Mouse (Mus musculus) heart, postnatal 25 days (tissue): Measurements from ENCODE around the gene Slc9a9. TPM values are rescaled to one million over a fixed set of nuclear protein-coding genes. Genes with fewer than 3 reads are reported as not detected.

ENCODE experiments used
- DNase-seq: peaks from one replicate; pipeline ENCODE4 v3.0.0; 2022; ENCODE audit warnings: low spot score
- intact Hi-C: fragments of 180-260 bp; cut with DNase I; formaldehyde crosslinking; loops from one replicate; pipeline ENCODE4 v1.15.1; 2025
- total RNA-seq, 2 experiments: library from RNA; stranded (reverse); gene quantifications; 2 replicates each; pipeline ENCODE4 v1.2.3; 2021

Slc9a9 gene
- total RNA-seq, 2 experiments from 2014 or later = 2.2 to 2.6 TPM

DNA sequence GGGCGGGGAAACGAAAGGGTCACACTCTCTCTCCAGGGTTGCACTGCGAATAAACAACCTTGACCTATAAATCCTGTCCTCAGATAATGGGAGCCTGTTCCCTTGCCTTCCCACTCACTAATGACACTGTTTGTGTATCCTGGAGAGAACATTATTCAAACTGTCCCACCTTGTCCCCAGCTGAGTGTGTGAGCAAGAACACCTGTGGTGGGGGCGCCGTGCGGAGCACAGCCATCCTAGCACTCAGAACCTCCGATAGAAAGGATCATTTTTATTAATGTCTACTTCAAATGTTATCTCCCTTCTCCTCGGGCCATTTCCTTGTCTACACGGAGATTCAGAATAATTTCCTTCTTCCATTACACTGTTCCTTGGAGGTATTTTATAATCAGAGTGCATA is 382.5 kb downstream of the Slc9a9 start:
- intact Hi-C loops = no loop called here
- no peak for DNase-seq

DNA sequence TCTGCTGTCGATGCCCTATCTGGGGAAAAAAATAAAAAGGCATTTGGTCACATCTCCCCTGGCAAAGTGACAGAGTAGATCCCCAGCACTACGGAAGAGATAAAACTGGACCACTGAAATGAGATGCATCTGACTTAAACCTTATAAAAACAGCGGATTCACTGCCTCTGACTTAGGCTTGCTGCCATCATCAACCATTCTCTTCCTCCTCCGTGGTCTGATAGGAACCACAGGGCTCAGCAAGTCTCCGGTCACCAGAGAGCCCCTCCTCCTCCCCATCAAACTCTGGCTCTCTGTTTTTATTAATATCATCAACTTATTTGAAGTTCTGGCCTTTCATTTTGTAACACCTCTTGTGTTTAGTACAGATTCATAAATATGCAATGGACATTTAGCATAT is 383.5 kb downstream of the Slc9a9 start:
- intact Hi-C loops = no loop called here
- DNase-seq = no peak

DNA sequence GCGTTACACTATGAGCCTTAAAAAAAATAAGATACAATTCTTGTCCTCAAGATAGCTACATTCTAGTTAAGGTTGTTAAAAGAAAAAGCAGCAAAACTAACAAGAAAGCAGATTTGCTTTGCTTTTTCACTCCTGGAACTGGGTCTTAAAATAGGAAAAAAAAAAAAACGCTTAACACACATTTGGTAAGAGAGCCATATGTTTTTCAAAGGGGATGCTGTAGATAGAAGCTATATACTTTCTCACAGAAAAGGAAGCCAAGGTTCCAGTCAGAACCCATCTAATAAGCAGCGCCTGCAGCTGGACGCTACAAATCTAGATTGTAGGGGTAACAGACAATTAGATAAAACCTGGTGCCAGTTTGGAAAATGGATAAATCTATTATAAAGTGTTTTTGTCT is 386.1 kb downstream of the Slc9a9 start:
- intact Hi-C loops = no loop called here

DNA sequence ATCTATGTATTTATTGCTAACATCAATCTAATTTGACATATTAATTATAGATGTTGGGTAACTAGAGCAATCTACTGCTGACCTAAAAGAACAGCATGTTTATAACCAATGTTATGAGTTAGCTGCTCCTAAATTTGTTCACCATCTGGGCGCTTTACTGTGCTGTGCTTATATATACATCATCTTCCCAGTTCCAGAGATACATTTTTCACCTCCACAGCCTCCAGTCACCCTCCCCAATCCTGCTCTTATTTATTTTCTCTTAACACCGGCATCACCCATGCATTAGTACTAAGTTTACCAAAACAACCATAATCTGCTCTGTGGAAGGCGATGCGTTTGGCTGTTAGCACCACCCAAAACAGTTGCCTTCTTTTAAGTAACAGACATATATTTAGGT is 391.0 kb downstream of the Slc9a9 start:
- no peak for DNase-seq
- intact Hi-C loops = no loop called here

More for the DNA sequence above, 386.1 kb downstream of the Slc9a9 start:
- no peak for DNase-seq

DNA sequence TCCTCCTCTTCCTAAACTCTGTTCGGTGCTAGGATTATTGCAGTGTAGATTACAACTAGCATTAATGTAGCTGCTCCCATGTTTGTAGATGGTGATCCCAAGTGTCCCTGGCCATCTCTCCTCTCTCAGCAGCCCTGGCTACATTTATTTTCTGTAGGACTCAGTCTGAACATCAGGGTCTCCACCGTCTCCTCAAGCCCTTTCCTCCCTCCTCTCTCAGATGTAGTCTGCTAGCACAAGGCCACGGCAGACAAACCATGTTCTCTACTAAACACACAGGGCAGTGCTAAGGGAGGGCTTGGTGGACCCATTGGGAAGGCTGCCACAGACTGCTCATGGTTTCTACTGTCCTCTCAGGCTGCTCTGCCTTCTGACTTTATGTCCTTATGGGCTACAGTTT is 397.3 kb downstream of the Slc9a9 start:
- no peak for DNase-seq
- intact Hi-C loops = no loop called here

DNA sequence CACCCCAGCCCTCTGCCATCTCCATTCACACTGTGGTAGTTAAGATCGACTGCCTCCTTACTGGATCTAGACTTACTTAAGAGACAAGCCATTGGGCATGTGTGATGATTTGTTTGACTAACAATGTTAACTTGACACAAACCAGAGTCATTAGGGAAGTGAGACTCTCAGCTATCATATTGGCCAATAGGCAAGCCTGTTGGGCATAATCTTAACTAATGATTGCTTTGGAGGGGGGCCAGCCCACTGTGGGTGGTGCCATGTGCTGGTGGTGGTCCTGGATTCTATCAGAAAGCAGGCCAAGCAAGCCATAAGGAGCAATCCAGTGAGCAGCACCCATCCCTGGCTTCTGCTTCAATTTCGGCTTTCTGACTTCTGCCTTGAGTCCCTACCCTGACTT is 398.8 kb downstream of the Slc9a9 start:
- intact Hi-C loops = no loop called here
- DNase-seq = no peak

DNA sequence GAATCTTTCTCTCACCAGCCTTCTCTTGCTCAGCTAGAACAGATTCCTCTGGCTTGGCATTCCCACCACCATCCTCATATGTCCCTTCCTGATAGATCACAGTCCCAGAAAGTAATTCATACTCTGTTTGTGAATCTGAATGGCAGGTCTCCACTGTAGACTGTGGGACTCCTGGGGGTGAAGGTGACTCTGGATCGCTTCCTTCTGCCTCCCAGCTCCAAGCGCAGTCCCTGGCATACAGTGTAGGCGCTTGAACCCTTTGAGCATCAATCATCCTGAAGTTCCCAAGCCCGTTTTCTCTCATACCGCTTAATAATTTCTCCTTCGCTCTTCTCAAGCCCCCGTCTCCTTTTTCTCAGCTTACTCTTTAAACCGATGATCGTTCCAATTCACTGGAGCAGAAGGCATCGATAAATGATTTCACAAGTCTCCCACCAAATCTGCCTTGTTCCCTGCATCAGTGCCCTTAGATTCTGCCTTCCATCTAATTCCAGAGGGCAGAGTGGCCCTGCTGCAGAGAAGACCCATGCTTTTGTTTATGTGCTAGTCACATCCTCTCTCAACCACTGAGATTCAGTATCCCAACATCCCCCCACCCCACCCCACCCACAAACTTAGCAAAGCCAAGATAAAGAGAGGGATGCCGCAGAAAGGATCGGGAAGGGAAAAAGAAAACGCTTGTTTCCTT is 401.3 kb downstream of the Slc9a9 start:
- DNase-seq = no peak
- intact Hi-C loops = no loop called here

DNA sequence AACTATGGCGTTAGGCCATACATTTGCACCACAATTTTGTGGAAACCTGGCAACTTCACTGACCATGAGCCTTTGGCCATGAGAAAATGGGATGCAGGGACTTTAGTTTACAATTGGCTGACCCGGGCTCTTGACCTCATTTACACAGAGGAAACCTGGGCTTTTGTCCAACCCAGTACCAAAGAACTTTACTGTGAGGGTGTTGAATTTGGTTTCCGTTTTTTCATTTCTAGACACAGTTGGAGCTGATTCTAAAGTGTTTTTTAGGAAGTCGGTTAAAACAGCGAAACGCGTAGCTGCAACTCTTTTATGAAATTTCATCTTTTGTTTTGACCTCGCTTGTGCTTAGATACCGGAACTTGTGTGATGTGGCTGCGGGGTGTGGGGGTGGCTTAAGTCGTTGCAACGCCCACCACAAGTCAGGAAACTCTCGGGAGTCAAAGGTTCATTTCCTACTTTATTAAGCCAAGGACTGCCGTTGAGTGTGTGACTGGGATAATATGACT is 402.8 kb downstream of the Slc9a9 start:
- intact Hi-C loops = no loop called here
- no peak for DNase-seq

DNA sequence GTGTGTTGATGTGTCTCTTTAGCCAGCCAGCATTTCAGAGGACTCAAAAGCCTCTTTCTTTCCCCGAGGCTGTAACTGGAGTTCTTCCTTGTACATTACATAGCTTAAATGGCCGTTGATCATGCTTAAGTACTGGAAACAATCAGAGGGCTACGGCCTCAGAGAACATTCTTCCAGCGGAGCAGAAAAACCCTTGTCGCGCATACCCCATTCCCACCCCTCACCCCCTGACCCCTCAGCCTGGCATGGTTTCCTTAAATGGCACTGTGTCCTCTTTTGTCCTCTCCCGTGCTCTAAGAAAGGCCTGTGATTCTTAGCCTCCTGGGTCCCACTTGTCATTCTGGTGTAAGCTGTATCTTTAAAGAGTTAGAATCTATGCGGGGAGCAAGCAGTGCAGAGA is 404.0 kb downstream of the Slc9a9 start:
- intact Hi-C loops = no loop called here
- no peak for DNase-seq

DNA sequence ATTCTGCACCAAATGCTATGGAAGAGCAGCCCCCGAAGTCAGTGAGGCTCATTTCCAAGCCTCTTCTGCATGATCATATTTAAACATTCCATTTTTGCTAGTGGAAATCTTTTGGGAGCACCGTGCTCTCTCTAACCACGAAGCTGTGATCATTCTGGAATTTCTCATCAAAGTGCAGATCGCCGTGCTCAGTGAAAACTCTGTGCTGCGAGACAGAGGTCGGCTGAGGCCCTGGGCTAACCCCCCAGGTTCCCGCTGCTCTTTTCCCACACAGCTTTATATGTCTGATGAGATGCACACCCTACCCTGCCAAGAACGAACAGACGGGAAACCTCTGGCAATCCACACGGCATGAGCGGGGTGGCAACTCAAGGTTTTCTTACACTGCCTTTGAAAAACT is 406.1 kb downstream of the Slc9a9 start:
- intact Hi-C loops = no loop called here
- DNase-seq = no peak

DNA sequence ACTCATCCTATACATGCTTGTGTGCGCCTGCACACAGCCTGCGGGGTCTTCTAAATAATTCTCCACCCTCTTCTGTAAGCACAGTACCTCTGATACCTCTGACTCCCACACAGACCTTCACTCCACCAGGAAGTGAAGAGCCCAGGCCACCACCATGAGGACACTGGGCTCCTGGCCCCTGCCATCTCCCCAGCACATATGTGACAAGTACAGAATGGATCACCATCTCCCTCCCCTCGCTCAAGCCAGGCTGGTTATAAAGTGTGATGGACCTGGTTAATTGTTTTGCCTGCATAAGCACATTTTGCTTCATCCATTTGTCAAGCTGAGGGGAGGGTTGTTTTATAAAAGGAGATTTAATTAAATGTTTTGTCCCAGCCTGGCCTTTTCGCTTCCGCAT is 408.2 kb downstream of the Slc9a9 start:
- intact Hi-C loops = no loop called here
- no peak for DNase-seq

DNA sequence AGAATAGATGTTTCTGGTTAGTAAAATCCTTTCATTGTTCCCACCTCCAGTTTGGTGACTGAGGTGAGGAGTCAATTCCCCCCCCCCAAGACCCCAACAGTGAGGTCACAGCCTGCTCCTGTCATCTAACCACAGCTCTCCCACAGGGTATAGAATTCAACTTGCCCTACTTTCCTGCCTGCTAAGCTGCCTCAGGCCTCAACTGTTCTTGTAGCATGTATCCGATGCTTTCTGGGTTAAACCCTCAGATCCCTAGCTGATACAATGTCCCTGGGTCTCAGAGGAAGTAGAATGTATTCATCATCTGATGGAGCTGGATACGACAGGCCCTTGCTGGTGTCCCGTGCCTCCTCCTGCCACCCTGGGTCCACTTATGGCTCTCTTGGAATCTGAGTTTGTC is 408.9 kb downstream of the Slc9a9 start:
- DNase-seq = no peak
- intact Hi-C loops = no loop called here

DNA sequence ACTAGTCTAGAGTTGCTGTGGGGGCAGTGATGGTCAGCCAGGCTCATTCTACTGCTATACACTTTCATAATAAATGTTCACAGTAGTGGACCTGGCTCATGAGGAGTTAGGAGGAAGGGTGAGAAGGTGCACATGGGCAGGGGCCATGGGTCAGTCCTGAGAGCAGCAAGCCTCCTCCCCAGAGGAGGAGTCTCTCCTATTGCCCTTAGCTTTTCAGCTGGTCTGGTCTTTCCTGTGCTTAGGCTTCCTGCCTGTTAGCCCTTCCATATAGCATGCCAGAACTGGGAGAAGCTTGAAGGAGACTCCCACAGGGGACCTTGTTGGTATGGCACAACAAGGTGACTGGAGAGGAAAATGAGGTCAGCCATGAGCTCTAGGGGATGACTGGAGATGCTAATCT is 410.2 kb downstream of the Slc9a9 start:
- no peak for DNase-seq
- intact Hi-C loops = no loop called here

DNA sequence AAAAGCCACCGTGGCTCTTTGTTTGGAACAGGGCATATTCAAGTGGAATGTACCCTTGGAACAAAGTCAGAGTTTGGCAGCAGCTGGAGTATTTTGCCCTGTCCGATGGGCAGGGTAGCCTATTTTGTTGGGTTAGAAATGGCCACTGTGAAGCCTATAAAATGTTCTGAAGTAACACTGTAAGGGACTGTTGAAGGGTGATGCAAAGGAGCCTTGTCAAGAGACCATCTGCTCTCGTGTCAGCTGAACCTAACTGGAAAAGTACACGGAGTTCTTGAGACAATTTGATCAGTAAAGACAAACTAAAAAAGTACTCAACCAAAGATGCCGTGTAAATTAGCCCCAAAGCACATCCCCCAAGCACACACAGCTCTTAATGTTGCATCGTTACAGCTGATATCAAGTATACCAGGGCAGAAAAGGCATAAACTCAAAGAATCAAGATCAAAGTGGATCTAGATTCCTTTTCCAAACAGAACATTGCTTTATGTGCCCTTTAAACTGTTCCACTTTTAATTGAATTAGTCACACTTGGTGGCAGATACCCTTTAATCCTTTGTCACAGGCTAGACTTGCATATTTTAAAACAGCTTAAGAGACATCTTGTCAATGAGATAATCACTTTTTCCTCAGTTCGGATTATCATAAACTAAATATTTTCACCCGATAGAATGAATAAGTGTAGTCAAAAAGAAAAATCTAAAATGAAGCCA is 416.6 kb downstream of the Slc9a9 start:
- no peak for DNase-seq
- intact Hi-C loops = no loop called here

DNA sequence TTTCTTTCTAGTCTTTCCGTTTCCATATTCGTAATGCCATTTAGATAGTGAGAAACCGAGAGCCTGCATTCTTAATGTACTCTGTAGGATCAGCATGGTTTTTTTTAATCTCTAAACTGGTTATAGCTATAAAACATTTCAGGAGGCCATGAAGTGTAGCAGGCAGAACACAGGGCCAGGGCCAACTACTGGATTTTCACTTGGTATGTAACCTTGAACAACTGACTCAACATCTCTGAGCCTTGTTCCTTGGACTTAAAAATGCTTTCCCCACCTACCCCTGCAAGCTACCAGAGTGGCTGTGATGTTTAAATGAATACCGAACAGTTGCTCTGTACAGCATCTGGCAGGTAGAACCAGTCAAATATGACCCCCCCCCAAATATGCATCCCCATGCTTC is 418.5 kb downstream of the Slc9a9 start:
- intact Hi-C loops = no loop called here
- DNase-seq = no peak

DNA sequence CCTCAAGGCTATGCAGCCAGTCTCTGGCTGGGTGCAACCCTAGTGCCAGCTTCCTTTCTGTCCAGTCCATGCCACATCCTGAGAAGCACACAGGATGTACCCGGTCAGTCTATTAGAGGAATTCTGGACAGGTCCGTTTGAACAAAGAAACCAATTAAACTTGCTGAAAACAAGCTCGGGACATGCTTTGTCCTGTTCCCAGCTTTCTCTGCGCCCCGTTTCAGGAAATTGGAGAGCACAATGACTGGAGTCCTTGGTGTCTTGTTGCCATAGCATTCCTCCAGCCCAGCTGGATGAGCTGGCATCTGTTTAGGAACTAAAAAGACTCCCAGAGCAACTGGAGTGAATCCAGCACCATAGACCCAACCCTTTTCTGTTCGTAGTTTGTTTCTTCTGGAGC is 419.3 kb downstream of the Slc9a9 start:
- no peak for DNase-seq
- intact Hi-C loops = no loop called here

DNA sequence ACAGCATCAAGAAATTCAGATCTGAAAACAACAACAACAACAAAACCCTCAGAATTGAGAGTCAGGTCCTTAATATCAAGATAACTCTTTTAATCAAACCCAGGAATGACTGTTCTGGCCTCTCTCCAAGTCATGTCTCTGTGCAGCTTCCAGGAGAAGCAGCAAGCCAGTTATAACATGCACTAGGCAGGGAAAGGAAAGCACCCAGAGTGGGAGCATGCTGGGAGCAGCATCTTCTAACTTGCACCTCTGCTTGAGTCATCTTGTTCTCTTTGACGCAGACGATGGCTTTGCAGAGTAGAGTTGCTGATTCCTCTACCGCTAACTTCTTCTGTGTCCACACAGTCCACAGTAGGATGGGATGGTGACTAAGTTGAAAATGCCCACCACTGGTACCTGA is 426.8 kb downstream of the Slc9a9 start:
- intact Hi-C loops = no loop called here
- no peak for DNase-seq

DNA sequence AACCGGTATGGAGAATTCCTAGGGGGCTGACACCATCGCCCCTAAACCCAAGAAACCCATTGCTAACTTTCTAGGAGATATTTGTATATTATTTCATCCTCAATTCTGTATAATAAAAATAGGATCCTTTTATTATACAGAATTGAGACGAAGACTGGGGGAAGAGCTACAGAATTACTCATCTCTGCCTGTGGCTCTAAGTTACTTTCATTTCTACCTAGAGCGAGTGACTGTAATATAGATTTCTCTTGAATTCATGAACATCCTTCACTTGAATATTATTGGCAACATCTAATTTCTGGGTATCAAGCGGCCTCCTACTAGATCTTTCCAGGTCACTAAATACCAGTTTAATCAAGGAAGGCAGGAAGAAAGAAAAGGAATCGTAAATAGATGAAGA is 436.1 kb downstream of the Slc9a9 start:
- intact Hi-C loops = no loop called here
- DNase-seq = no peak

DNA sequence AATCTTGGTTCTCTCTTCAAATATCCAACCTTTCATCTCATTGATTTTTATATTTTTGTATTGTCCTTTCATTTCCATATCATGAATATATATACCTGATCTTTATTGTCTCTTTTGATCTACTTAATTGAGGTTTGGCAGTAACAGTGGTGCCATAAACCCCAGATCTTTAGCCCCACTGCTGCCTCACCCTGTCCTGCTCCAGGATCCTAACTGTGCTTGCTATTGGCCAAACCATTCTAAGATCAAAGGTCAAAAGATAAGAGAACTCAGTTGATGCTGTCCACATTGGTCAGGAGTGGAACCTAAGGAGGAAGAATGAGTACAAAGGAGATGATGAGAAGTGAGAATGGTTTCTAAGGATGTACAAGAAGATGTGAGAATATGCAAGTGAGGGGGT is 440.1 kb downstream of the Slc9a9 start:
- no peak for DNase-seq
- intact Hi-C loops = no loop called here

DNA sequence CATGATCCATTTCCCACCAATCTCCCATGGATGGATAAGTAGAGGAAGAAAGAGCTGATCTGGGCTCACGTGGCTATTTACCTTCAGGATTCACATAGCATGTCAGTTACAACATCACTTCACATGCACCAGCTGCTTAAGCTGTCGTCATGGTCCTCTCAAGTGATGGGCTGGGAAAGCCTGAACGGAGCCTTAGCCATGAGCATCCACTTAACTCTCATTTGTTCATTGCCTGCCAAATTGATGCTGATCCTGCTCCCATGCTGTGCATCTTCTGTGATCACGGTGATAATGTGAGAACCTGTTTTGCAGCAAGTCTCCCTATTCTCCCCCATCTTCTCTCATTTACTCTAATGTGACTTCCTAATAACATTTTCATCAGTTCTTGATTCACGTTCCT is 441.1 kb downstream of the Slc9a9 start:
- intact Hi-C loops = no loop called here
- DNase-seq = no peak

DNA sequence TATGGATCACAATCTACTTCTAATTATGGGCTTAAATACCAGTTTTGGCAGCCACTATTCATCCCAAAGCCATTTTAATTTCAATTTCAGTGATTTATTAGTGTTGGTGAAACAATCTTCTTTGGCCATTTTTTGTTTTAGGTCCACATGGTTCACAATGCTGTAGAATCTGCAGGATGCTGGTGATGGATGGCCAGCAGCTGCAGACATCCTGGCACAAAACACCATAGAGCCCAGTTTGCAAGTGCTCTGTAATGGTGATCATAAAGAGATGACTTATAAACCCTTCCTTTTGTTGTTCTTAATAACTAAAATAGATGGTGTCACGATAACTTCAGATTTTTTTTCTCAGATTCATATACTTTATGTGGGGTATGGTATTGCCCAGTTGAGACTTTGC is 442.0 kb downstream of the Slc9a9 start:
- intact Hi-C loops = no loop called here
- DNase-seq = no peak
